Mouse (Mus musculus): ENCODE measurements around the gene Ptgs2. TPM values are rescaled to one million over a fixed set of nuclear protein-coding genes. Genes with fewer than 3 reads are reported as not detected.

Gene Ptgs2
- 0.06 TPM in 1 of 2 replicates, not detected in the other for polyA plus RNA-seq (2016; fragmentation: Nextera tagmentation; extraction: Ambion mirVana)

GRCm38 (mm10) chr1:150099790-150100333, at the start of gene Ptgs2:
TSS of gene Ptgs2 (plus strand) at chr1:150100031.
- peak within 1 kb of the TSS; percentile 29 for H3K9ac ChIP-seq
- no peaks in the 10 kb centered on the region for H3K27me3 ChIP-seq (replicated peaks)
- peaks cover 8% of the 10 kb centered on the region for H3K4me1 ChIP-seq
- 1% methylated on average over 26 of the region's 26 CpGs for WGBS
- H3K27ac ChIP-seq, result no peak within 1 kb of the TSS
- peak; percentile 86 for ATAC-seq (ENCODE audit: low FRiP score, low read depth)
- peak within 1 kb of the TSS; percentile 40 for H3K4me3 ChIP-seq
- no peaks in the 10 kb centered on the region for H3K36me3 ChIP-seq
- H3K4me2 ChIP-seq (replicated peaks), result peak within 1 kb of the TSS; percentile 88
- no peaks in the 10 kb centered on the region for H3K9me3 ChIP-seq

DNA sequence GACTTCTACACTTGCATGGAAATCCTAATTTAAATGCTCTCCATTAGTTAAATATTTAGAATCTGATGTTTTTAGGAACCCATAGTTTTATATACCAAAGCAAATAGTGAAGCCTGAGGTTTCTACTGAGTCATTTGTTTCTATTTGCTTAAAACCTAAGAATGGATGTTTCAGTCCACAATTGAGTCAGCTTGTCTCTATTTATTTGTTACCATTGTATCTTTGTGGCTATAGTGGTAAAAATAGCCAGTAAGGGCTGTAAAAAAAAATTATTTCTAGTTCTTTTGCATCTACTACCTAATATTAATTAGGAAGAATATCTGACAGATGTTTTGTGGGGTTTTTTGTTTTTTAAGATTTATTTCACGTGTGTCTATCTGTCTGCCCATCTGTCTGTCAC, 49.6 kb upstream of the Ptgs2 start:
- Histone ChIP-seq H3K4me2 (replicated peaks) (no peak overlapping the region), H3K27me3 (replicated peaks) (no peaks in the 10 kb centered on the region), H3K4me3 (no peak overlapping the region), H3K9ac (no peak overlapping the region), H3K27ac (no peak overlapping the region), H3K4me1 (no peaks in the 10 kb centered on the region), H3K36me3 (no peaks in the 10 kb centered on the region), H3K9me3 (no peaks in the 10 kb centered on the region)
- 82% methylated on average over 1 of the region's 1 CpGs for WGBS
- no peak for ATAC-seq (ENCODE audit: low FRiP score, low read depth)

- no peak overlapping the region for H3K27ac ChIP-seq
- ATAC-seq (ENCODE audit: low FRiP score, low read depth), result no peak
- WGBS, result 88% methylated on average over 1 of the region's 1 CpGs
- no peaks in the 10 kb centered on the region for H3K27me3 ChIP-seq (replicated peaks)
- no peak overlapping the region for H3K4me3 ChIP-seq
- H3K36me3 ChIP-seq, result no peaks in the 10 kb centered on the region
- no peaks in the 10 kb centered on the region for H3K4me1 ChIP-seq
- H3K9ac ChIP-seq, result no peak overlapping the region
- no peak overlapping the region for H3K4me2 ChIP-seq (replicated peaks)
- no peaks in the 10 kb centered on the region for H3K9me3 ChIP-seq
These were observed 34.1 kb upstream of the Ptgs2 start for GRCm38 (mm10) chr1:150065684-150066083.

GRCm38 (mm10) chr1:150072880-150073279, 27.0 kb upstream of the Ptgs2 start:
- H3K27ac ChIP-seq, result no peak overlapping the region
- ATAC-seq (ENCODE audit: low FRiP score, low read depth), result no peak
- H3K4me3 ChIP-seq, result no peak overlapping the region
- H3K9ac ChIP-seq, result no peak overlapping the region
- no peaks in the 10 kb centered on the region for H3K4me1 ChIP-seq
- H3K27me3 ChIP-seq (replicated peaks), result no peaks in the 10 kb centered on the region
- WGBS, result 77% methylated on average over 3 of the region's 3 CpGs
- H3K9me3 ChIP-seq, result no peaks in the 10 kb centered on the region
- no peak overlapping the region for H3K4me2 ChIP-seq (replicated peaks)
- no peaks in the 10 kb centered on the region for H3K36me3 ChIP-seq

GRCm38 (mm10) chr1:150074609-150075008, 25.2 kb upstream of the Ptgs2 start:
- ATAC-seq (ENCODE audit: low FRiP score, low read depth), result no peak
- Histone ChIP-seq H3K9me3 (no peaks in the 10 kb centered on the region), H3K36me3 (no peaks in the 10 kb centered on the region), H3K4me3 (no peak overlapping the region), H3K9ac (no peak overlapping the region), H3K4me1 (no peaks in the 10 kb centered on the region), H3K27me3 (replicated peaks) (no peaks in the 10 kb centered on the region), H3K4me2 (replicated peaks) (no peak overlapping the region), H3K27ac (no peak overlapping the region)
- WGBS, result 80% methylated on average over 1 of the region's 1 CpGs

GRCm38 (mm10) chr1:150089040-150089692, 10.7 kb upstream of the Ptgs2 start:
- Histone ChIP-seq H3K4me2 (replicated peaks) (no peak overlapping the region), H3K27me3 (replicated peaks) (no peaks in the 10 kb centered on the region), H3K9me3 (no peaks in the 10 kb centered on the region), H3K36me3 (no peaks in the 10 kb centered on the region), H3K27ac (no peak overlapping the region), H3K9ac (no peak overlapping the region), H3K4me3 (no peak overlapping the region), H3K4me1 (no peaks in the 10 kb centered on the region)
- WGBS, result 77% methylated on average over 6 of the region's 6 CpGs
- ATAC-seq (ENCODE audit: low FRiP score, low read depth), result no peak

- no peaks in the 10 kb centered on the region for H3K27me3 ChIP-seq (replicated peaks)
- no peaks in the 10 kb centered on the region for H3K9me3 ChIP-seq
- H3K4me2 ChIP-seq (replicated peaks), result no peak overlapping the region
- ATAC-seq (ENCODE audit: low FRiP score, low read depth), result peak; percentile 55; the same call in 1 of the 2 replicates
- no peak overlapping the region for H3K4me3 ChIP-seq
- no peaks in the 10 kb centered on the region for H3K4me1 ChIP-seq
- no peak overlapping the region for H3K27ac ChIP-seq
- H3K9ac ChIP-seq, result no peak overlapping the region
- WGBS, result 43% methylated on average over 1 of the region's 1 CpGs
- H3K36me3 ChIP-seq, result no peaks in the 10 kb centered on the region
These were observed 9.6 kb upstream of the Ptgs2 start for GRCm38 (mm10) chr1:150090229-150090628.

DNA sequence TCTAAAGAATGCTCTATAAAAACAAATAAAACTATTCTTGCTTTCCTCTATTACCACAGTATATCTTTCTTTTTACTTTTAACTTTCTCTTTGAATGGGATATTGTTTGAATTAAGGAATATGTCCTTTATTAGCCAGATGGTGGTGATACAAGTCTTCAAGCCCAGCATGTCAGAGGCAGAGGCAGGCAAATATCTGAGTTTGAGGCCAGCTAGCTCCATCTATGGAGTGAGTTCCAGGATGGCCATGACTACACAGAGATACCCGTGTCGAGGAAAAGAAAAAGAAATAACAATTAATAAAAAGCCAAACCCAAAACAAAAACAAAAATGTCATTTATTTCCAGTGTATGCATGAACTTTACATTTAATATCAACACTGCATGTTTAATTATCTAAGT, 2.8 kb upstream of the Ptgs2 start:
- Histone ChIP-seq H3K4me1 (peaks cover 8% of the 10 kb centered on the region), H3K27ac (no peak overlapping the region), H3K4me2 (replicated peaks) (no peak overlapping the region), H3K27me3 (replicated peaks) (no peaks in the 10 kb centered on the region), H3K36me3 (no peaks in the 10 kb centered on the region), H3K9me3 (no peaks in the 10 kb centered on the region), H3K9ac (no peak overlapping the region), H3K4me3 (no peak overlapping the region)
- no peak for ATAC-seq (ENCODE audit: low FRiP score, low read depth)
- WGBS, result 86% methylated on average over 2 of the region's 2 CpGs

DNA sequence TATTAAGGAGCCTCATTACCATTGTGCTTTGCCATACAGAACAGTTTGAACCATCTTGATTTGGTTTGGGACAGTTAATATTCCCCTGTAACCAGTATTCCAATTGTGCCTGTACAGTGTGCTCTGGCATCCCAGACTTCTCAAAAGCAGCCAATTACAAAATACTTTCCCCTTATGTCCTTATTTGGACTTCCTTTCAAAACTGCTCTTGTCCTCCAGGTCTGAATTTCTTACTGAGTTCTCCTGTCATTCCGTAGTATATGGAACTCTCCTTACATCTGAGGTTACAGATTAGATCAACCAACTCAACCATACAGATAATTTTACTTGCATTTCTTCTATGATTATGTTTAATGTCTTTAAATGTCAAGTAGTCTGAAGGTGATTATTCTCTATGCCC, 2.1 kb upstream of the Ptgs2 start:
- no peak for ATAC-seq (ENCODE audit: low FRiP score, low read depth)
- WGBS, result 92% methylated on average over 1 of the region's 1 CpGs

GRCm38 (mm10) chr1:150099374-150099773, 457 bp upstream of the Ptgs2 start:
- whole genome bisulfite sequencing, result 5% methylated on average over 9 of the region's 9 CpGs
- H3K4me3 ChIP-seq, result peak overlapping the region; percentile 40

More for the DNA sequence above, 2.1 kb upstream of the Ptgs2 start:
- Histone ChIP-seq H3K9me3 (no peaks in the 10 kb centered on the region), H3K4me1 (peaks cover 8% of the 10 kb centered on the region), H3K9ac (no peak overlapping the region), H3K27ac (no peak overlapping the region), H3K36me3 (no peaks in the 10 kb centered on the region), H3K4me2 (replicated peaks) (no peak overlapping the region), H3K4me3 (no peak overlapping the region), H3K27me3 (replicated peaks) (no peaks in the 10 kb centered on the region)

DNA sequence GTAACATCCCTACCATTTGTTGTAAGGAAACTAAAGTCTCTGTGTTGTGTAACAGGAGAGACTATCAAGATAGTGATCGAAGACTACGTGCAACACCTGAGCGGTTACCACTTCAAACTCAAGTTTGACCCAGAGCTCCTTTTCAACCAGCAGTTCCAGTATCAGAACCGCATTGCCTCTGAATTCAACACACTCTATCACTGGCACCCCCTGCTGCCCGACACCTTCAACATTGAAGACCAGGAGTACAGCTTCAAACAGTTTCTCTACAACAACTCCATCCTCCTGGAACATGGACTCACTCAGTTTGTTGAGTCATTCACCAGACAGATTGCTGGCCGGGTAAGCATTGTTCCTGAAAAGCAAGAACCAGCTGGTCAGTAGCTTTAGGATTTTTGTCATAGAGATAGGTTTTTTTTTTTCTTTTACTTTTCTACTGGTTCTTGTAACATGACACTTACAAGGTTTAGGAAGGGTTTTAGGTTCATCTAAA, 4.4 kb downstream of the Ptgs2 start:
- no peak overlapping the region for H3K4me3 ChIP-seq
- H3K27me3 ChIP-seq (replicated peaks), result no peaks in the 10 kb centered on the region
- H3K36me3 ChIP-seq, result no peaks in the 10 kb centered on the region
- no peak for ATAC-seq (ENCODE audit: low FRiP score, low read depth)
- no peak overlapping the region for H3K4me2 ChIP-seq (replicated peaks)
- whole genome bisulfite sequencing, result 86% methylated on average over 6 of the region's 6 CpGs
- H3K27ac ChIP-seq, result no peak overlapping the region
- peaks cover 8% of the 10 kb centered on the region for H3K4me1 ChIP-seq
- no peak overlapping the region for H3K9ac ChIP-seq
- H3K9me3 ChIP-seq, result no peaks in the 10 kb centered on the region

More at GRCm38 (mm10) chr1:150099374-150099773, 457 bp upstream of the Ptgs2 start:
- peak overlapping the region; percentile 88 for H3K4me2 ChIP-seq (replicated peaks)
- peak overlapping the region; percentile 29; the same call in 1 of the 2 replicates for H3K9ac ChIP-seq
- H3K36me3 ChIP-seq, result no peaks in the 10 kb centered on the region
- no peak overlapping the region for H3K27ac ChIP-seq
- peak; percentile 60 for ATAC-seq (ENCODE audit: low FRiP score, low read depth)
- H3K27me3 ChIP-seq (replicated peaks), result no peaks in the 10 kb centered on the region
- H3K9me3 ChIP-seq, result no peaks in the 10 kb centered on the region
- H3K4me1 ChIP-seq, result peaks cover 8% of the 10 kb centered on the region

- Histone ChIP-seq H3K27me3 (replicated peaks) (no peaks in the 10 kb centered on the region), H3K9ac (no peak overlapping the region), H3K4me1 (no peaks in the 10 kb centered on the region), H3K36me3 (no peaks in the 10 kb centered on the region), H3K27ac (no peak overlapping the region), H3K9me3 (no peaks in the 10 kb centered on the region), H3K4me2 (replicated peaks) (no peak overlapping the region), H3K4me3 (no peak overlapping the region)
- WGBS, result 94% methylated on average over 7 of the region's 7 CpGs
- ATAC-seq (ENCODE audit: low FRiP score, low read depth), result no peak
These were observed 6.9 kb downstream of the Ptgs2 start for GRCm38 (mm10) chr1:150106736-150107135.

DNA sequence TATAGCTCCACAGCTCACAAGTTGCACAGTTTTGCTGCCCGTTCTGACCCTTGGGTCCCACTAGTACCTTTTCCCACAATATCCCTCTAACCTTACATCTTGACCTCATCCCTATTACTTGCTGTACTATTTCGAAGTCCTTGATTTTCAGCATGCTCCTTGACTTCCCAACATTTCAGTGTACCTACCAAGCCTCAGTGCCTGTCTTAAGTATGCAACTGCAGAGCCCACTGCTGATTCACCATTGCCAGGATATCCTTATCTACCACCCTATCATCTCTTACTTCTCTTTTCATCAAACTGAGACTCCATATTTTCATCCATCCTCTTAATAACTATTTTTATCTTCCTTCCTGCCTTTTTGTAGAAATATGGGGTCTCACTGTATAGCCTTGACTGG, 9.8 kb downstream of the Ptgs2 start:
- no peak overlapping the region for H3K27ac ChIP-seq
- no peak for ATAC-seq (ENCODE audit: low FRiP score, low read depth)
- no peaks in the 10 kb centered on the region for H3K27me3 ChIP-seq (replicated peaks)
- H3K36me3 ChIP-seq, result no peaks in the 10 kb centered on the region
- H3K4me3 ChIP-seq, result no peak overlapping the region
- no peak overlapping the region for H3K9ac ChIP-seq
- no peaks in the 10 kb centered on the region for H3K9me3 ChIP-seq
- WGBS, result 77% methylated on average over 2 of the region's 2 CpGs
- H3K4me1 ChIP-seq, result no peaks in the 10 kb centered on the region
- H3K4me2 ChIP-seq (replicated peaks), result no peak overlapping the region
